Mouse (Mus musculus): Measurements from ENCODE around the gene Eif2b3. TPM values are rescaled to one million over a fixed set of nuclear protein-coding genes. Genes with fewer than 3 reads are reported as not detected.

Gene Eif2b3
- polyA plus RNA-seq, 1 experiment, result 73.3 TPM

- H3K9ac ChIP-seq (ENCODE audit: low read depth, poor library complexity, severe bottlenecking), result peak within 1 kb of the TSS; percentile 93
- peak within 1 kb of the TSS; percentile 95 for H3K27ac ChIP-seq (ENCODE audit: insufficient read depth, low read length)
- no peaks in the 10 kb centered on the region; the same call in 1 of the 2 replicates for H3K36me3 ChIP-seq (ENCODE audit: control insufficient read depth, insufficient read depth, low read length, poor library complexity, severe bottlenecking)
- peaks cover 10% of the 10 kb centered on the region for H3K4me1 ChIP-seq (ENCODE audit: control insufficient read depth, insufficient read depth, low read length)
- no peak within 1 kb of the TSS for H3K4me3 ChIP-seq (ENCODE audit: low read depth, low read length)
- no peaks in the 10 kb centered on the region for H3K9me3 ChIP-seq (replicated peaks; ENCODE audit: control insufficient read depth, insufficient read depth, low read length, poor library complexity, severe bottlenecking)
- TF ChIP-seq CTCF (IDR thresholded peaks at IDR 0.05; ENCODE audit: low read depth, low read length) (no peak), EP300 (IDR thresholded peaks at IDR 0.05; ENCODE audit: insufficient read depth, low read depth, low read length) (no peak), POLR2A (IDR thresholded peaks at IDR 0.05; ENCODE audit: insufficient read depth, low read length) (no peak)
- H3K27me3 ChIP-seq (ENCODE audit: control insufficient read depth, insufficient read depth, low read length, poor library complexity, severe bottlenecking), result no peaks in the 10 kb centered on the region
Observed at GRCm38 (mm10) chr4:117126675-117127290, 107.6 kb downstream of the Eif2b3 start, which contains the start of gene Tctex1d4. TSS of gene Tctex1d4 (plus strand) at chr4:117126794.

DNA sequence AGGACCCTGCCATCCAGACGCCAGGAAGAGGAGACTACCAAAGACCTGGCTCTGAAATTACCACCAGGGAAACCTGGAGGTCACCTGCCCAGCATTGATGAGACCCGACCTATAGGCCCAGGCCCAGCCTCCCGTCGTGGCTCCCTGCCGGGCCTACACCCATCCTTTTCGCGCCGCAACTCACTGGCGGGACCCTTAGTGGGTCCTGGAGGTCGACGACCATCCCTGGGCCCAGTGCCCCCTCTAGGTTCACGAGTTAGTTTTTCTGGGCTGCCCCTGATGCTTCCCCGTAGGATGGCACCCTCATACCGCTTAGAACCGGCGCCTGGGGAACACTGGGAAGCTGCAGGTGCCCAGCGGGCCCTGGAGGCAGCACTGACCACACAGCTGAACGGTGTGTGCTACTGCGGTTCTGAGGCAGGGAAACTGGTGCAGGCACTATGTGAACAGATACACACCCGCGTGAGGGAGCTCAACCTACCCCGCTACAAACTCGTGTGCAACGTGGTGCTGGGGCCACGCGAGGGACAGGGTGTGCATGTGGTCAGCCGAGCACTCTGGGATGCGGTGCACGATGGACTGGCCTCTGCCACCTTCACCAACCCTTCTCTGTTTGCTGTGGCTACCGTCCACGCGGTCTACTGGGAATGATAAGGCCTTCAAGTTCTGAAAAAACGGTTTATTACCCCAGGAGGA, 108.9 kb downstream of the Eif2b3 start:
- Histone ChIP-seq H3K9me3 (replicated peaks; ENCODE audit: control insufficient read depth, insufficient read depth, low read length, poor library complexity, severe bottlenecking) (no peaks in the 10 kb centered on the region), H3K9ac (ENCODE audit: low read depth, poor library complexity, severe bottlenecking) (peak overlapping the region; percentile 55), H3K27ac (ENCODE audit: insufficient read depth, low read length) (peak overlapping the region; percentile 8; the same call in 1 of the 2 replicates), H3K27me3 (ENCODE audit: control insufficient read depth, insufficient read depth, low read length, poor library complexity, severe bottlenecking) (no peaks in the 10 kb centered on the region), H3K4me1 (ENCODE audit: control insufficient read depth, insufficient read depth, low read length) (peaks cover 8% of the 10 kb centered on the region), H3K4me3 (ENCODE audit: low read depth, low read length) (peak overlapping the region; percentile 11), H3K36me3 (ENCODE audit: control insufficient read depth, insufficient read depth, low read length, poor library complexity, severe bottlenecking) (no peaks in the 10 kb centered on the region; the same call in 1 of the 2 replicates)
- TF ChIP-seq EP300 (IDR thresholded peaks at IDR 0.05; ENCODE audit: insufficient read depth, low read depth, low read length) (no peak), CTCF (IDR thresholded peaks at IDR 0.05; ENCODE audit: low read depth, low read length) (no peak), POLR2A (IDR thresholded peaks at IDR 0.05; ENCODE audit: insufficient read depth, low read length) (no peak)

GRCm38 (mm10) chr4:117130790-117131189, 111.6 kb downstream of the Eif2b3 start:
- TF ChIP-seq EP300 (IDR thresholded peaks at IDR 0.05; ENCODE audit: insufficient read depth, low read depth, low read length) (0 out of 2 replicates have a peak, but pooled peaks have one; percentile 29), CTCF (IDR thresholded peaks at IDR 0.05; ENCODE audit: low read depth, low read length) (no peak)
- Histone ChIP-seq H3K9ac (ENCODE audit: low read depth, poor library complexity, severe bottlenecking) (no peak overlapping the region), H3K4me3 (ENCODE audit: low read depth, low read length) (no peak overlapping the region), H3K4me1 (ENCODE audit: control insufficient read depth, insufficient read depth, low read length) (peaks cover 9% of the 10 kb centered on the region), H3K36me3 (ENCODE audit: control insufficient read depth, insufficient read depth, low read length, poor library complexity, severe bottlenecking) (no peaks in the 10 kb centered on the region; the same call in 1 of the 2 replicates), H3K9me3 (replicated peaks; ENCODE audit: control insufficient read depth, insufficient read depth, low read length, poor library complexity, severe bottlenecking) (no peaks in the 10 kb centered on the region), H3K27ac (ENCODE audit: insufficient read depth, low read length) (no peak overlapping the region), H3K27me3 (ENCODE audit: control insufficient read depth, insufficient read depth, low read length, poor library complexity, severe bottlenecking) (no peaks in the 10 kb centered on the region)

GRCm38 (mm10) chr4:117131198-117131597, 112.0 kb downstream of the Eif2b3 start:
- Histone ChIP-seq H3K27me3 (ENCODE audit: control insufficient read depth, insufficient read depth, low read length, poor library complexity, severe bottlenecking) (no peaks in the 10 kb centered on the region), H3K4me1 (ENCODE audit: control insufficient read depth, insufficient read depth, low read length) (peaks cover 10% of the 10 kb centered on the region), H3K9me3 (replicated peaks; ENCODE audit: control insufficient read depth, insufficient read depth, low read length, poor library complexity, severe bottlenecking) (no peaks in the 10 kb centered on the region), H3K9ac (ENCODE audit: low read depth, poor library complexity, severe bottlenecking) (no peak overlapping the region), H3K36me3 (ENCODE audit: control insufficient read depth, insufficient read depth, low read length, poor library complexity, severe bottlenecking) (no peaks in the 10 kb centered on the region; the same call in 1 of the 2 replicates), H3K27ac (ENCODE audit: insufficient read depth, low read length) (no peak overlapping the region), H3K4me3 (ENCODE audit: low read depth, low read length) (no peak overlapping the region)
- no peak for TF ChIP-seq POLR2A (IDR thresholded peaks at IDR 0.05; ENCODE audit: insufficient read depth, low read length)
- TF ChIP-seq EP300 (IDR thresholded peaks at IDR 0.05; ENCODE audit: insufficient read depth, low read depth, low read length), result no peak
- TF ChIP-seq CTCF (IDR thresholded peaks at IDR 0.05; ENCODE audit: low read depth, low read length), result no peak

DNA sequence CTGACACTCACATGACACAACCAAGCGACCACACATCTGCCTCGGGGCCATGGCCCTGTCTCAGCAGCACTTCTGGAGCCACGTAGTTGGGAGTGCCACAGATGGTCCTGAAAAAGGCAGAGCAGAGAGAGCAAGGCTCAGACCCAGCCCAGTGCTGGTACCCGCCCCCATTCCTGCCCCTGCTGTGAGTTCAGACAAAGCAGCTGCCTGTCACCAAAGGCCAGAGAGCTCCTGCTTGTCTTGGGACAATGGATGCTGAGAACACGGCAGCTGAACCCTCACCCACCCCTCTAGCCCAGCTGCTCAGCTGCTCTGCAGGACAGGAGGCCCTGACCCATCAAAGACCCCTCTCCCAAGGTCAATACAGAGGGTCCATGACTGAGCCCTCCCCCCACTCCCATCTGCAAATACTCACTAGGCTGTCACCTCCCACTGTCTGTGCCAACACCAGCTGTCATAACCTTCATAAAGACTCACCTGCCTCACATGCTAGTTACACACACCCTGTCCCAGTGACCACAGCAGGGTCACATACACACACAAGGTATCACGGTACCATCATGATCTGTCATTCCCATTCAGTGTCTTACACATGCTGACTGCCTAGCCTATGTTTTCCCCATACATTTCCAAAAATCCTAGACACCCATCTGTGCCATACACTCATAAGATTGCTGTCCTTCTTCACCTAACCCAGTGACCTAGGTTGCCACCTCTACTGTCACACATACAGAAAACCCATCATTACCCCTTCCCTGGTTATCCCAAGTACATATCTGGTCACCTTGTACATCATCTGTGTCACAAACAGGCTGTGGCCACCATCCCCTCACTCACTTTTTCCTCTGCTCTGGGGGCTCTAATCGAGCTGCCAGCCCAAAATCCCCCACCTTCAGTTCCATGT, 112.9 kb downstream of the Eif2b3 start:
- Histone ChIP-seq H3K9ac (ENCODE audit: low read depth, poor library complexity, severe bottlenecking) (peak overlapping the region; percentile 91), H3K9me3 (replicated peaks; ENCODE audit: control insufficient read depth, insufficient read depth, low read length, poor library complexity, severe bottlenecking) (no peaks in the 10 kb centered on the region), H3K4me1 (ENCODE audit: control insufficient read depth, insufficient read depth, low read length) (peaks cover 11% of the 10 kb centered on the region), H3K27ac (ENCODE audit: insufficient read depth, low read length) (no peak overlapping the region), H3K27me3 (ENCODE audit: control insufficient read depth, insufficient read depth, low read length, poor library complexity, severe bottlenecking) (no peaks in the 10 kb centered on the region), H3K36me3 (ENCODE audit: control insufficient read depth, insufficient read depth, low read length, poor library complexity, severe bottlenecking) (no peaks in the 10 kb centered on the region; the same call in 1 of the 2 replicates), H3K4me3 (ENCODE audit: low read depth, low read length) (peak overlapping the region; percentile 87)
- TF ChIP-seq EP300 (IDR thresholded peaks at IDR 0.05; ENCODE audit: insufficient read depth, low read depth, low read length) (peak; percentile 98), POLR2A (IDR thresholded peaks at IDR 0.05; ENCODE audit: insufficient read depth, low read length) (no peak)

Data from ES-Bruce4 (cell line).